Mouse (Mus musculus) layer of hippocampus, postnatal 36 days (tissue): ENCODE measurements around the gene Jmjd6. TPM values are rescaled to one million over a fixed set of nuclear protein-coding genes. Genes with fewer than 3 reads are reported as not detected.
"Not testable (repeated sequence)": the region's sequence is repeated elsewhere in the genome, so short reads cannot be mapped to it uniquely, and the experiment has no call there.

Experiments
- DNase-seq, 2 experiments: peaks; one replicate each; pipeline ENCODE4 v3.0.0; 2022
- total RNA-seq, 2 experiments: library from RNA; stranded (reverse); gene quantifications; 2 replicates each; pipeline ENCODE4 v1.2.3; 2021

Jmjd6 gene
- total RNA-seq, 2 experiments from 2014 or later, result 35.0 to 44.9 TPM

- no peak for DNase-seq
These were observed 8.5 kb upstream of the Jmjd6 start for GRCm38 (mm10) chr11:116851576-116852290.

GRCm38 (mm10) chr11:116850833-116851477, 7.7 kb upstream of the Jmjd6 start:
- DNase-seq, result no peak

GRCm38 (mm10) chr11:116850085-116850484, 6.8 kb upstream of the Jmjd6 start:
- DNase-seq, result no peak

GRCm38 (mm10) chr11:116849587-116849986, 6.3 kb upstream of the Jmjd6 start:
- DNase-seq, result no peak

GRCm38 (mm10) chr11:116848877-116849178, 5.6 kb upstream of the Jmjd6 start:
- not testable (repeated sequence) for DNase-seq

- DNase-seq, result no peak
These were observed 5.0 kb upstream of the Jmjd6 start for GRCm38 (mm10) chr11:116848086-116848876.

- DNase-seq, result no peak
These were observed 4.2 kb upstream of the Jmjd6 start for GRCm38 (mm10) chr11:116847187-116848085.

GRCm38 (mm10) chr11:116846593-116847181, 3.4 kb upstream of the Jmjd6 start:
- DNase-seq, result no peak

- peak; percentile 64 to 71 for DNase-seq
These were observed 553 bp downstream of the Jmjd6 start for GRCm38 (mm10) chr11:116842531-116843260.

GRCm38 (mm10) chr11:116840748-116841147, 2.5 kb downstream of the Jmjd6 start:
- no peak for DNase-seq

GRCm38 (mm10) chr11:116839601-116840000, 3.6 kb downstream of the Jmjd6 start:
- no peak for DNase-seq

GRCm38 (mm10) chr11:116838936-116839335, 4.3 kb downstream of the Jmjd6 start:
- DNase-seq, result no peak

- DNase-seq, result no peak
These were observed 5.8 kb downstream of the Jmjd6 start for GRCm38 (mm10) chr11:116837441-116837840.

GRCm38 (mm10) chr11:116836283-116836682, 7.0 kb downstream of the Jmjd6 start:
- DNase-seq, result no peak

GRCm38 (mm10) chr11:116834954-116835353, 8.3 kb downstream of the Jmjd6 start:
- DNase-seq, result no peak

GRCm38 (mm10) chr11:116832172-116832685, 11.0 kb downstream of the Jmjd6 start:
- no peak for DNase-seq

GRCm38 (mm10) chr11:116827534-116828165, 15.6 kb downstream of the Jmjd6 start, which contains the start of gene Mxra7:
TSS of gene Mxra7 (minus strand) at chr11:116828046.
- peak; percentile 36 to 62 for DNase-seq

- DNase-seq, result no peak
These were observed 16.4 kb downstream of the Jmjd6 start for GRCm38 (mm10) chr11:116826550-116827504.

GRCm38 (mm10) chr11:116825230-116825629, 18.0 kb downstream of the Jmjd6 start:
- DNase-seq, result no peak
